Mouse (Mus musculus): ENCODE measurements around the gene Mmp23.

Mmp23 gene

DNA sequence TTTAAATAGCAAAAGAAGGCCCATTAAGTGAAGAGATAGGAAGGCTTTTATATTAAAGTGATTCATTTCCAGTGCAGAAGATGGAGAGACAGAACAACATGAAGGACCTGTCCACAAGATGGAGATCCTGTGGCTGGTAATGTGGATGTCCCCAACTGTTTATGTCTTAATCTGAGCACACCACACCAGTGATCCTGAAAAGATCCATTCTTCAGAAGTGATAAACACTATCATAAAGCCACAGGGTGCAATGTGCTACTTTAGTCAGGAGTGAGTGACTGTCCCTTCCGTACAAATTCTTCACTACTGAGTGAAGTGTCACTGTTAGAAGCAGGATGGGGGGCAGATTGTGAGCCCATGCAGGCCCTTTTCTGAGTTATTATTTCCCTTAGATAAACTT is 50.4 kb downstream of the Mmp23 start:
- no peak for DNase-seq (ENCODE audit: inconsistent age in 2 of 2, low spot score in 1 of 2)

DNA sequence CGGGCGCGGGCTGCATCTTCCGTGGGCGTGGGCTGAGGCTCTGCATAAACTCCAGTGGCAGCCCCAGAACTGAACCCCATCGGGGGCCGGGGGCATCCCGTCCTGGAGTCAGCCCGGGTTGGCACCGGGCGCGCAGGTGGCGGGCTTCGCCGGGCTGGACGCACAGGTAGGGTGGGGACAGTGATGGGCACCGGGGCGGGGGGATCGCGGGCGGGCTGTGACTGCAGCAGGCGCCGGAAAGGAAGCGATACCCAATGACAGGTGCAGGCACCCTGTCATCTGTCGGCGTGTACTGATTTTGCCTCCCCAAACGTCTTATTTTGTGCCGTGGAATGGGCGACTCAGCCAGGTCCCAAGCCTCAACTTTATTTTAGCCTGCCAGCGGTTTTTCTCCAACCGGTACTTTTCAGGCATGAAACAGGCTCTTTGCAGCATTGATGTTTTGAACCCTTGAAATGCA is 51.2 kb downstream of the Mmp23 start:
- no peak for DNase-seq (ENCODE audit: inconsistent age in 2 of 2, low spot score in 1 of 2)

DNA sequence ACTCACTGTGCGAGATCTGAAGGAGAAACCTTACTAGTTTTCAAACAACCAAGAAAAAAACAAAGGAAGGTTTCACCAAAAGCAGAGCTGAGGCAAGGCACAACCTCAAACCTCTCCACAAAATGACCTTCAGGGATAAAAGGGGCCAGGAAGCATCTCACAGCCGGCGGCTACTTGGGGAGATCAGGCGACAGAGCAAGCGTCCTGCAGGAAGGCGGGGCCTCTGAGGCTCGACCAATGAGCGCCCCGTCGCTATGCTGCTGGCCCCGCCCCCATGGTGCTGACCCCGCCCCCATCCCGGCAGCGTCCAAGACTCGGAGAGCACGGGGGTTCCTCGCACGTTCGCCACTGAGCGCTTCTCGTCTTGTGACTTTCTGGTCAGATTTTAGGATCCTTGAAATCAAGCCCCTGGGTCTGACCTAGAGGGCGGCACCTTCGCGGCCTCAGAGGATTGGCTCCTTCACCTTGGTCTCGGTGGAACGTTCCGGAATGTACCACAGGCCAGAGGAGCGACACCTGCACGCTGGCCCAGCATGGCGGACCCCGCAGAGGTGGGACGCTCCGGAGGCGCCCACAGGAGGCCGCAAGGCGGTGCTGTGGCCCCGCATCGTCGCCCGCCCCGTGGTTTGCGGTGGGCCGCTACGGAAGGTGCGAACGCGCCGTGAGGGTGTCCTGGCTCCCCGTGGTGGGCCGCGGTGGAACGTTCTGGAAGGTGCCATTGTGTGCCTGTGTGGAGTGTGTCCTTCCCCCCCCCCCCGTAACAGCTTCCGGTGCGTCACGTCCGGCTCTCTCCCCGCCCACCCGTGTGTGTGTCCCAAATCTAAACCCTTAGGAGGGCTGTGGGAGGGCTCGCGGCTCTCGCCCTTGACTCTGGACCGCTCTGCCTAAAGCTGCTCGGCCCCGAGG is 51.8 kb downstream of the Mmp23 start, which contains the start of gene Slc35e2:
Gene Slc35e2, plus strand, starts transcription at position 326 of the 906 bp plus-strand sequence.
- peak; percentile 94 to 99 for DNase-seq (ENCODE audit: inconsistent age in 2 of 2, low spot score in 1 of 2)

Measured in adrenal gland, adult (tissue).